Mouse (Mus musculus): Measurements from ENCODE around the gene Aurka. TPM values are rescaled to one million over a fixed set of nuclear protein-coding genes. Genes with fewer than 3 reads are reported as not detected.

The Aurka gene
- total RNA-seq (2014; fragmentation: Nextera tagmentation) (42.7 and 47.4 TPM in 2 replicates), total RNA-seq (2017) (43.9 and 73.8 TPM in 2 replicates)

GRCm38 (mm10) chr2:172370411-172371223 lies at the start of gene Aurka, which contains the start of gene Cstf1:
Gene Aurka (minus strand): TSS chr2:172370535.
Gene Cstf1 (plus strand): TSS chr2:172370681.
- peak; percentile 94 for ATAC-seq (replicated peaks; ENCODE audit: low FRiP score, low TSS enrichment, poor library complexity, severe bottlenecking)

GRCm38 (mm10) chr2:172418208-172418607 lies 47.9 kb upstream of the Aurka start:
- ATAC-seq (replicated peaks; ENCODE audit: low FRiP score, low TSS enrichment, poor library complexity, severe bottlenecking) = no peak

- no peak for ATAC-seq (replicated peaks; ENCODE audit: low FRiP score, low TSS enrichment, poor library complexity, severe bottlenecking)
Observed at GRCm38 (mm10) chr2:172416876-172417275, 46.5 kb upstream of the Aurka start.

- no peak for ATAC-seq (replicated peaks; ENCODE audit: low FRiP score, low TSS enrichment, poor library complexity, severe bottlenecking)
Observed at GRCm38 (mm10) chr2:172416218-172416617, 45.9 kb upstream of the Aurka start.

GRCm38 (mm10) chr2:172413894-172414293 lies 43.6 kb upstream of the Aurka start:
- ATAC-seq (replicated peaks; ENCODE audit: low FRiP score, low TSS enrichment, poor library complexity, severe bottlenecking) = no peak

- ATAC-seq (replicated peaks; ENCODE audit: low FRiP score, low TSS enrichment, poor library complexity, severe bottlenecking) = no peak
Observed at GRCm38 (mm10) chr2:172413273-172413672, 42.9 kb upstream of the Aurka start.

- no peak for ATAC-seq (replicated peaks; ENCODE audit: low FRiP score, low TSS enrichment, poor library complexity, severe bottlenecking)
Observed at GRCm38 (mm10) chr2:172412454-172412853, 42.1 kb upstream of the Aurka start.

- ATAC-seq (replicated peaks; ENCODE audit: low FRiP score, low TSS enrichment, poor library complexity, severe bottlenecking) = no peak
Observed at GRCm38 (mm10) chr2:172411091-172411490, 40.8 kb upstream of the Aurka start.

- no peak for ATAC-seq (replicated peaks; ENCODE audit: low FRiP score, low TSS enrichment, poor library complexity, severe bottlenecking)
Observed at GRCm38 (mm10) chr2:172410686-172411085, 40.4 kb upstream of the Aurka start.

GRCm38 (mm10) chr2:172407499-172407898 lies 37.2 kb upstream of the Aurka start:
- no peak for ATAC-seq (replicated peaks; ENCODE audit: low FRiP score, low TSS enrichment, poor library complexity, severe bottlenecking)

GRCm38 (mm10) chr2:172406173-172406572 lies 35.8 kb upstream of the Aurka start:
- no peak for ATAC-seq (replicated peaks; ENCODE audit: low FRiP score, low TSS enrichment, poor library complexity, severe bottlenecking)

- ATAC-seq (replicated peaks; ENCODE audit: low FRiP score, low TSS enrichment, poor library complexity, severe bottlenecking) = no peak
Observed at GRCm38 (mm10) chr2:172405011-172405410, 34.7 kb upstream of the Aurka start.

- ATAC-seq (replicated peaks; ENCODE audit: low FRiP score, low TSS enrichment, poor library complexity, severe bottlenecking) = no peak
Observed at GRCm38 (mm10) chr2:172404239-172404638, 33.9 kb upstream of the Aurka start.

GRCm38 (mm10) chr2:172401116-172401825 lies 30.9 kb upstream of the Aurka start:
- ATAC-seq (replicated peaks; ENCODE audit: low FRiP score, low TSS enrichment, poor library complexity, severe bottlenecking) = peak; percentile 56

GRCm38 (mm10) chr2:172399901-172400300 lies 29.6 kb upstream of the Aurka start:
- no peak for ATAC-seq (replicated peaks; ENCODE audit: low FRiP score, low TSS enrichment, poor library complexity, severe bottlenecking)

GRCm38 (mm10) chr2:172395961-172396360 lies 25.6 kb upstream of the Aurka start:
- ATAC-seq (replicated peaks; ENCODE audit: low FRiP score, low TSS enrichment, poor library complexity, severe bottlenecking) = no peak

GRCm38 (mm10) chr2:172394671-172395070 lies 24.3 kb upstream of the Aurka start:
- ATAC-seq (replicated peaks; ENCODE audit: low FRiP score, low TSS enrichment, poor library complexity, severe bottlenecking) = no peak

- ATAC-seq (replicated peaks; ENCODE audit: low FRiP score, low TSS enrichment, poor library complexity, severe bottlenecking) = no peak
Observed at GRCm38 (mm10) chr2:172394052-172394392, 23.7 kb upstream of the Aurka start.

- ATAC-seq (replicated peaks; ENCODE audit: low FRiP score, low TSS enrichment, poor library complexity, severe bottlenecking) = peak; percentile 77
Observed at GRCm38 (mm10) chr2:172393391-172394051, 23.2 kb upstream of the Aurka start, which contains the start of gene Cass4. Gene Cass4 (plus strand): TSS chr2:172393794.

- no peak for ATAC-seq (replicated peaks; ENCODE audit: low FRiP score, low TSS enrichment, poor library complexity, severe bottlenecking)
Observed at GRCm38 (mm10) chr2:172392041-172392521, 21.7 kb upstream of the Aurka start.
